Comparison of ENCODE assay signal across 8 mouse cellular contexts in genomic region chr19:5510031-5511026, GRCm38 (mm10). TPM values are rescaled to one million over a fixed set of nuclear protein-coding genes. Genes with fewer than 3 reads are reported as not detected.
DNase-seq lines count a peak whose midpoint lies in the region; ATAC-seq and TF ChIP-seq lines count a peak whose summit lies in the region.

Snx32 (minus strand) TSS chr19:5510538.

- peak within 1 kb of the TSS; percentile 71 for H3K4me2 ChIP-seq in forebrain, embryonic 15.5 days (replicated peaks)
- peak within 1 kb of the TSS; percentile 90 for H3K4me2 ChIP-seq in lung, embryonic 14.5 days

- ATAC-seq in forebrain, embryonic 15.5 days (replicated peaks): peak; percentile 99
- ATAC-seq in lung, embryonic 14.5 days (ENCODE audit: insufficient read depth): peak; percentile 99

- intact Hi-C loops in heart, postnatal 25 days (cut with DNase I): loop anchor here (1.0 kb wide), 1 partner anchor 19 kb away; no protein-coding TSS in a partner anchor

- H3K36me3 ChIP-seq in ES-E14 (ENCODE audit: control insufficient read depth, insufficient read depth, low read length, poor library complexity, severe bottlenecking): no peaks in the 10 kb centered on the region
- no peaks in the 10 kb centered on the region for H3K36me3 ChIP-seq in forebrain, embryonic 15.5 days
- H3K36me3 ChIP-seq in lung, embryonic 14.5 days (ENCODE audit: insufficient read depth): no peaks in the 10 kb centered on the region
- no peaks in the 10 kb centered on the region for H3K36me3 ChIP-seq in thymus, adult 2 months (ENCODE audit: control insufficient read depth, insufficient read depth, low read length)

- in situ Hi-C loops in ES-E14 (cut with MboI; ENCODE audit: low sequenced_read_pairs in 2 of 2, unreplicated experiment in 2 of 2): no loop called here

- peak within 1 kb of the TSS; percentile 72 to 74 for H3K4me3 ChIP-seq in ES-E14 (ENCODE audit: insufficient read depth in 1 of 2, low read depth in 1 of 2, low read length in 2 of 2, poor library complexity in 1 of 2, severe bottlenecking in 1 of 2)
- peak within 1 kb of the TSS; percentile 58 for H3K4me3 ChIP-seq in forebrain, embryonic 15.5 days
- H3K4me3 ChIP-seq in layer of hippocampus, adult 2 months: peak within 1 kb of the TSS; percentile 77
- peak within 1 kb of the TSS; percentile 51 for H3K4me3 ChIP-seq in lung, embryonic 14.5 days (ENCODE audit: low read depth, low read length)
- H3K4me3 ChIP-seq in olfactory bulb, adult 2 months (ENCODE audit: insufficient read depth, low read depth, low read length): peak within 1 kb of the TSS; percentile 60
- H3K4me3 ChIP-seq in thymus, adult 2 months (ENCODE audit: control insufficient read depth, insufficient read depth, low read length): peak within 1 kb of the TSS; percentile 59

- peaks cover 1 to 5% of the 10 kb centered on the region in 2 experiments; a peak in 1 of 4 replicates for H3K4me1 ChIP-seq in ES-E14 (ENCODE audit: control insufficient read depth in 2 of 2, insufficient read depth in 2 of 2, low read length in 2 of 2, poor library complexity in 1 of 2)
- peaks cover 27% of the 10 kb centered on the region for H3K4me1 ChIP-seq in forebrain, embryonic 15.5 days
- 0 out of 2 replicates have a peak, but pooled peaks cover 5% of the 10 kb centered on the region for H3K4me1 ChIP-seq in lung, embryonic 14.5 days (ENCODE audit: insufficient read depth)
- H3K4me1 ChIP-seq in olfactory bulb, adult 2 months (ENCODE audit: control insufficient read depth, insufficient read depth, low read length): peaks cover 8% of the 10 kb centered on the region
- peaks cover 28% of the 10 kb centered on the region for H3K4me1 ChIP-seq in thymus, adult 2 months (replicated peaks; ENCODE audit: control insufficient read depth, insufficient read depth, low read length)

- peak within 1 kb of the TSS; percentile 79 for H3K9ac ChIP-seq in ES-E14 (ENCODE audit: insufficient read depth, low read depth, low read length, poor library complexity, severe bottlenecking)
- H3K9ac ChIP-seq in forebrain, embryonic 15.5 days (replicated peaks): peak within 1 kb of the TSS; percentile 59
- peak within 1 kb of the TSS; percentile 54 for H3K9ac ChIP-seq in lung, embryonic 14.5 days

- no peaks in the 10 kb centered on the region for H3K9me3 ChIP-seq in ES-E14 (ENCODE audit: control insufficient read depth, insufficient read depth, low read depth, low read length)
- H3K9me3 ChIP-seq in forebrain, embryonic 15.5 days: no peaks in the 10 kb centered on the region
- H3K9me3 ChIP-seq in lung, embryonic 14.5 days (ENCODE audit: low read depth, low read length): no peaks in the 10 kb centered on the region

- peak; percentile 97 for DNase-seq in ES-E14 (ENCODE audit: low read depth, low spot score)
- DNase-seq in cerebellum, adult 11-12 months: peak; percentile 100
- peak; percentile 97 for DNase-seq in heart, postnatal 25 days (ENCODE audit: low spot score)
- peak; percentile 98 to 99 for DNase-seq in layer of hippocampus, adult 2 months (ENCODE audit: low spot score in 2 of 2)
- DNase-seq in lung, embryonic 14.5 days: peak; percentile 96
- peak; percentile 96 for DNase-seq in thymus, adult 2 months

- 0 out of 2 replicates have a peak, but pooled peaks have one; percentile 32 for TF ChIP-seq POLR2A in olfactory bulb, adult 2 months (IDR thresholded peaks at IDR 0.05; ENCODE audit: insufficient read depth, low read depth, low read length)
- no peak for TF ChIP-seq POLR2A in thymus, adult 2 months (IDR thresholded peaks at IDR 0.05; ENCODE audit: control insufficient read depth, extremely low read depth, insufficient read depth, low read length, poor library complexity)

- H3K27ac ChIP-seq in ES-E14 (ENCODE audit: insufficient read depth, low read depth, low read length, poor library complexity, severe bottlenecking): no peak within 1 kb of the TSS
- peak within 1 kb of the TSS; percentile 77 for H3K27ac ChIP-seq in forebrain, embryonic 15.5 days (replicated peaks)
- peak within 1 kb of the TSS; percentile 94 for H3K27ac ChIP-seq in layer of hippocampus, adult 2 months
- H3K27ac ChIP-seq in lung, embryonic 14.5 days (ENCODE audit: low read depth): peak within 1 kb of the TSS; percentile 3; the same call in 1 of the 2 replicates
- peak within 1 kb of the TSS; percentile 52 for H3K27ac ChIP-seq in olfactory bulb, adult 2 months (ENCODE audit: insufficient read depth, low read depth, low read length)
- peak within 1 kb of the TSS; percentile 31 for H3K27ac ChIP-seq in thymus, adult 2 months (ENCODE audit: control insufficient read depth, insufficient read depth, low read length)

- 3% methylated on average over 47 of the region's 47 CpGs for WGBS in forebrain, embryonic 15.5 days
- 2% methylated on average over 47 of the region's 47 CpGs for WGBS in lung, embryonic 14.5 days
- WGBS in olfactory bulb, adult 2 months: under 1% methylated on average over 47 of the region's 47 CpGs
- WGBS in thymus, adult 2 months: 3% methylated on average over 46 of the region's 47 CpGs

- peak; percentile 56; the same call in 1 of the 2 replicates for TF ChIP-seq CTCF in layer of hippocampus, adult 2 months (conservative IDR thresholded peaks at IDR 0.05)
- peak; percentile 47 for TF ChIP-seq CTCF in lung, embryonic 14.5 days (IDR thresholded peaks at IDR 0.05; ENCODE audit: low read depth)
- TF ChIP-seq CTCF in olfactory bulb, adult 2 months (IDR thresholded peaks at IDR 0.05; ENCODE audit: insufficient read depth, low read depth, low read length): no peak
- no peak for TF ChIP-seq CTCF in thymus, adult 2 months (IDR thresholded peaks at IDR 0.05; ENCODE audit: borderline replicate concordance, control insufficient read depth, extremely low read depth, insufficient read depth, low read length, poor library complexity)

- no peaks in the 10 kb centered on the region for H3K27me3 ChIP-seq in forebrain, embryonic 15.5 days
- no peaks in the 10 kb centered on the region for H3K27me3 ChIP-seq in lung, embryonic 14.5 days (ENCODE audit: insufficient read depth, low read length)
- no peaks in the 10 kb centered on the region for H3K27me3 ChIP-seq in thymus, adult 2 months (ENCODE audit: control insufficient read depth, insufficient read depth, low read length)

TF ChIP-seq in ES-E14, 5 proteins besides CTCF, POLR2A, EP300 and RAD21:
- no peak for TF ChIP-seq ZC3H11A (IDR thresholded peaks at IDR 0.05; ENCODE audit: borderline replicate concordance, low read depth, low read length)
- TF ChIP-seq MAFK (IDR thresholded peaks at IDR 0.05; ENCODE audit: insufficient read depth, low read depth, low read length): peak; percentile 79
- peak; percentile 93 for TF ChIP-seq CHD2 (IDR thresholded peaks at IDR 0.05; ENCODE audit: low read depth, low read length)

RNA-seq across cellular contexts. Expression of gene Snx32, which starts in this region (rescaled TPM):
- 3.3 and 5.0 TPM in 2 replicates for total RNA-seq in ES-E14 (2012; rRNA removed)
- 71.9 and 72.8 TPM in 2 replicates for polyA plus RNA-seq in forebrain, embryonic 15.5 days (2015; fragmentation: Nextera tagmentation; extraction: Ambion mirVana)
- total RNA-seq in heart, postnatal 25 days (2021): 1 to 10 TPM; 6.2 to 8.1 TPM
- total RNA-seq in layer of hippocampus, adult 2 months (2021): 10 to 100 TPM; 85.9 to 86.6 TPM
- 6.0 and 6.7 TPM in 2 replicates for polyA plus RNA-seq in lung, embryonic 14.5 days (2014; fragmentation: Nextera tagmentation; extraction: Ambion mirVana)
- not detected in 2 replicates for polyA plus RNA-seq in olfactory bulb, adult 2 months (2012; ENCODE audit: insufficient read depth, insufficient read length, low replicate concordance, missing spikeins)
- 20.0 and 22.6 TPM in 2 replicates for polyA plus RNA-seq in thymus, adult 2 months (2012; rRNA removed)

Comparison
In these comparisons a context has a peak if more than half of its experiments do, and no peak if none do; other contexts are left out.
1. RNA of gene Snx32 (total RNA-seq): 85.9 to 86.6 TPM in layer of hippocampus, adult 2 months; 6.2 to 8.1 TPM in heart, postnatal 25 days and 3.3 to 5.0 TPM in ES-E14; every median in the first group is over 4 times any median in the second.
2. CTCF ChIP-seq: peak in layer of hippocampus, adult 2 months (single experiment) and lung, embryonic 14.5 days (single experiment); none in olfactory bulb, adult 2 months (single experiment) and thymus, adult 2 months (single experiment).
3. Peak in every context shown above with its lines, with median percentiles within 50 percentile points of each other: DNase-seq, H3K4me3 ChIP-seq and H3K9ac ChIP-seq.